Mouse (Mus musculus): ENCODE results near the gene Surf1.

DNA sequence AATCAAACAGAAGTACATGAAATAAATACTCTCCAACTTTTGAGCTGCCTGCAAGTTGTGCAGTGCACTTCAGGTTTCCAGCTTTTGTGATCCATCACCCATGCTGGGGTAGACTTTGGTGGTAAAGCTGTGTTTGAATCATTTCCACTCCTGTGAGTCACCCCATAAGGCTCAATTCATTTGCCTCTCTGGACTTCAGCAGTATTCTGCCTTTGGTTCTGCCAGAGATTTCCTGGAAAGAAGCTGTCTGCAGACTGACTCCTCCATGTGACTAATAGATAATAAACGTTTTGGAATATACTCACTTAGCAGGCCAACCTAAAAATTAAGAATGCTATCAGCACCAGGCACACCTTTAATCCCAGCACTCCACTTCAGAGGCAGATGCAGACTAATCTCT lies 15.6 kb downstream of the Surf1 start:
- no peak for TF ChIP-seq CTCF (conservative IDR thresholded peaks at IDR 0.05; ENCODE audit: low read length)
- TF ChIP-seq POU5F1 (IDR thresholded peaks at IDR 0.05; ENCODE audit: borderline replicate concordance, low read length) = no peak

Data from E14TG2a.4 (cell line).